Mouse (Mus musculus): ENCODE measurements at regions not wholly inside any gene's neighbourhood (a gene's known extent, or its start where the extent isn't known, plus 50 kb on each side); places are given as distances from the start of the nearest gene placed in this dataset.

GRCm38 (mm10) chr17:4424451-4425168 is 569.5 kb upstream of the Arid1b start:
- no peak for DNase-seq (ENCODE audit: low read depth, low spot score)
- in situ Hi-C loops (cut with MboI; ENCODE audit: low sequenced_read_pairs in 2 of 2, unreplicated experiment in 2 of 2): no loop called here
- Histone ChIP-seq H3K4me1 (ENCODE audit: control insufficient read depth in 2 of 2, insufficient read depth in 2 of 2, low read length in 2 of 2, poor library complexity in 1 of 2) (no peaks in the 10 kb centered on the region), H3K9me3 (ENCODE audit: control insufficient read depth, insufficient read depth, low read depth, low read length) (no peaks in the 10 kb centered on the region), H3K9ac (ENCODE audit: insufficient read depth, low read depth, low read length, poor library complexity, severe bottlenecking) (no peak overlapping the region), H3K36me3 (ENCODE audit: control insufficient read depth, insufficient read depth, low read length, poor library complexity, severe bottlenecking) (no peaks in the 10 kb centered on the region), H3K4me3 (ENCODE audit: insufficient read depth in 1 of 2, low read depth in 1 of 2, low read length in 2 of 2, poor library complexity in 1 of 2, severe bottlenecking in 1 of 2) (no peak overlapping the region), H3K27ac (ENCODE audit: insufficient read depth, low read depth, low read length, poor library complexity, severe bottlenecking) (no peak overlapping the region)
- TF ChIP-seq ZC3H11A (IDR thresholded peaks at IDR 0.05; ENCODE audit: borderline replicate concordance, low read depth, low read length): no peak
- TF ChIP-seq ZNF384 (IDR thresholded peaks at IDR 0.05; ENCODE audit: low read depth, low read length): no peak
- TF ChIP-seq HCFC1 (IDR thresholded peaks at IDR 0.05; ENCODE audit: borderline replicate concordance, insufficient read depth, low read length): no peak

- no peaks in the 10 kb centered on the region for H3K36me3 ChIP-seq (ENCODE audit: control insufficient read depth, insufficient read depth, low read length, poor library complexity, severe bottlenecking)
- no peak for TF ChIP-seq HCFC1 (IDR thresholded peaks at IDR 0.05; ENCODE audit: borderline replicate concordance, insufficient read depth, low read length)
- TF ChIP-seq ZC3H11A (IDR thresholded peaks at IDR 0.05; ENCODE audit: borderline replicate concordance, low read depth, low read length): no peak
- TF ChIP-seq ZNF384 (IDR thresholded peaks at IDR 0.05; ENCODE audit: low read depth, low read length): no peak
- no peak for TF ChIP-seq MAFK (IDR thresholded peaks at IDR 0.05; ENCODE audit: insufficient read depth, low read depth, low read length)
- no peak for TF ChIP-seq CHD2 (IDR thresholded peaks at IDR 0.05; ENCODE audit: low read depth, low read length)
- no peaks in the 10 kb centered on the region for H3K4me1 ChIP-seq (ENCODE audit: control insufficient read depth in 2 of 2, insufficient read depth in 2 of 2, low read length in 2 of 2, poor library complexity in 1 of 2)
- DNase-seq (ENCODE audit: low read depth, low spot score): no peak
- H3K9me3 ChIP-seq (ENCODE audit: control insufficient read depth, insufficient read depth, low read depth, low read length): no peaks in the 10 kb centered on the region
- no peak overlapping the region for H3K4me3 ChIP-seq (ENCODE audit: insufficient read depth in 1 of 2, low read depth in 1 of 2, low read length in 2 of 2, poor library complexity in 1 of 2, severe bottlenecking in 1 of 2)
- no peak overlapping the region for H3K27ac ChIP-seq (ENCODE audit: insufficient read depth, low read depth, low read length, poor library complexity, severe bottlenecking)
- in situ Hi-C loops (cut with MboI; ENCODE audit: low sequenced_read_pairs in 2 of 2, unreplicated experiment in 2 of 2): no loop called here
- H3K9ac ChIP-seq (ENCODE audit: insufficient read depth, low read depth, low read length, poor library complexity, severe bottlenecking): no peak overlapping the region
These were observed 568.8 kb upstream of the Arid1b start for GRCm38 (mm10) chr17:4425342-4425741.

GRCm38 (mm10) chr17:4429036-4429435 is 565.1 kb upstream of the Arid1b start:
- Histone ChIP-seq H3K9ac (ENCODE audit: insufficient read depth, low read depth, low read length, poor library complexity, severe bottlenecking) (no peak overlapping the region), H3K36me3 (ENCODE audit: control insufficient read depth, insufficient read depth, low read length, poor library complexity, severe bottlenecking) (no peaks in the 10 kb centered on the region), H3K27ac (ENCODE audit: insufficient read depth, low read depth, low read length, poor library complexity, severe bottlenecking) (no peak overlapping the region), H3K4me3 (ENCODE audit: insufficient read depth in 1 of 2, low read depth in 1 of 2, low read length in 2 of 2, poor library complexity in 1 of 2, severe bottlenecking in 1 of 2) (no peak overlapping the region), H3K9me3 (ENCODE audit: control insufficient read depth, insufficient read depth, low read depth, low read length) (no peaks in the 10 kb centered on the region), H3K4me1 (ENCODE audit: control insufficient read depth in 2 of 2, insufficient read depth in 2 of 2, low read length in 2 of 2, poor library complexity in 1 of 2) (no peaks in the 10 kb centered on the region)
- in situ Hi-C loops (cut with MboI; ENCODE audit: low sequenced_read_pairs in 2 of 2, unreplicated experiment in 2 of 2): no loop called here
- TF ChIP-seq CHD2 (IDR thresholded peaks at IDR 0.05; ENCODE audit: low read depth, low read length) (no peak), HCFC1 (IDR thresholded peaks at IDR 0.05; ENCODE audit: borderline replicate concordance, insufficient read depth, low read length) (no peak), ZC3H11A (IDR thresholded peaks at IDR 0.05; ENCODE audit: borderline replicate concordance, low read depth, low read length) (no peak)
- DNase-seq (ENCODE audit: low read depth, low spot score): no peak

DNA sequence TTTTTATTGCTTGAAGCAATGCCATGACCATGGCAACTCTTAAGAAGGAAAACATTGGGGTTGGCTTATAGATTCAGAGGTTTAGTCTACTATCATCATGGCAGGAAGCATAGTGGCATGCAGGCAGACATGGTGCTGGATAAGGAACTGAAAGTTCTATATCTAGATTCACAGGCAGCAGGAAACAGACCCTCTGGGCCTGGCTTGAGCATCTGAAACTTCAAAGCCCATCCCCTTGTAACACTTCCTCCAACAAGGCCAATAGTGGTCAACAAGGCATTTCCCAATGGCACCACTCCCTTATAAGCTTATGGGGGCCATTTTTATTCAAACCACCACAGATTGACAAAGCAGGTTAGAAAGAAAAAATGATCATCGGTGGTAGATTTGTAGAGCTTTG is 548.5 kb upstream of the Arid1b start:
- TF ChIP-seq CHD2 (IDR thresholded peaks at IDR 0.05; ENCODE audit: low read depth, low read length) (no peak), MAFK (IDR thresholded peaks at IDR 0.05; ENCODE audit: insufficient read depth, low read depth, low read length) (no peak), HCFC1 (IDR thresholded peaks at IDR 0.05; ENCODE audit: borderline replicate concordance, insufficient read depth, low read length) (no peak), ZNF384 (IDR thresholded peaks at IDR 0.05; ENCODE audit: low read depth, low read length) (no peak), ZC3H11A (IDR thresholded peaks at IDR 0.05; ENCODE audit: borderline replicate concordance, low read depth, low read length) (no peak)
- DNase-seq (ENCODE audit: low read depth, low spot score): no peak
- H3K27ac ChIP-seq (ENCODE audit: insufficient read depth, low read depth, low read length, poor library complexity, severe bottlenecking): no peak overlapping the region
- no peak overlapping the region for H3K9ac ChIP-seq (ENCODE audit: insufficient read depth, low read depth, low read length, poor library complexity, severe bottlenecking)
- in situ Hi-C loops (cut with MboI; ENCODE audit: low sequenced_read_pairs in 2 of 2, unreplicated experiment in 2 of 2): no loop called here
- H3K36me3 ChIP-seq (ENCODE audit: control insufficient read depth, insufficient read depth, low read length, poor library complexity, severe bottlenecking): no peaks in the 10 kb centered on the region
- H3K9me3 ChIP-seq (ENCODE audit: control insufficient read depth, insufficient read depth, low read depth, low read length): no peaks in the 10 kb centered on the region
- H3K4me3 ChIP-seq (ENCODE audit: insufficient read depth in 1 of 2, low read depth in 1 of 2, low read length in 2 of 2, poor library complexity in 1 of 2, severe bottlenecking in 1 of 2): no peak overlapping the region
- H3K4me1 ChIP-seq (ENCODE audit: control insufficient read depth in 2 of 2, insufficient read depth in 2 of 2, low read length in 2 of 2, poor library complexity in 1 of 2): no peaks in the 10 kb centered on the region

DNA sequence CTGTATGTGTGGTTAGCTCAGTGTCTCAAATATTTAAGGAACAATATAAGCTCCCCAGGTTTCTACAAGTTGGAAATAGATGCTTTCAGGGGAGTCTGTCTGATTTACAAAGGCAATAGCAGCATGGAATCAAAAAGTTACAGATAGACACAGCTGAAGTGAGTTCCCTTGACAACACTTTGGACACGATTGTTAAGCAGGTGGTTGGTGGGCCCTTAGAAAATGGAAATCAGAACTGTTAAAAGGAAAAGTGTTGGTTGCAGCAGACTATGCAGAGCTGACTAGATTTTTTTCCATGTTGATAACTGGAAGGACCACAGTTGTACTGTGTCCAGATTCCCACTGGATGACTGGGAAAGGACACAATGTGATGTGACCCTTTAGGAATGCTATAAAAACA is 536.6 kb upstream of the Arid1b start:
- no peaks in the 10 kb centered on the region for H3K36me3 ChIP-seq (ENCODE audit: control insufficient read depth, insufficient read depth, low read length, poor library complexity, severe bottlenecking)
- no peak for TF ChIP-seq ZNF384 (IDR thresholded peaks at IDR 0.05; ENCODE audit: low read depth, low read length)
- no peak for TF ChIP-seq MAFK (IDR thresholded peaks at IDR 0.05; ENCODE audit: insufficient read depth, low read depth, low read length)
- TF ChIP-seq CHD2 (IDR thresholded peaks at IDR 0.05; ENCODE audit: low read depth, low read length): no peak
- no peak for TF ChIP-seq HCFC1 (IDR thresholded peaks at IDR 0.05; ENCODE audit: borderline replicate concordance, insufficient read depth, low read length)
- no peak for TF ChIP-seq ZC3H11A (IDR thresholded peaks at IDR 0.05; ENCODE audit: borderline replicate concordance, low read depth, low read length)
- H3K27ac ChIP-seq (ENCODE audit: insufficient read depth, low read depth, low read length, poor library complexity, severe bottlenecking): no peak overlapping the region
- in situ Hi-C loops (cut with MboI; ENCODE audit: low sequenced_read_pairs in 2 of 2, unreplicated experiment in 2 of 2): no loop called here
- no peak overlapping the region for H3K9ac ChIP-seq (ENCODE audit: insufficient read depth, low read depth, low read length, poor library complexity, severe bottlenecking)
- no peak overlapping the region for H3K4me3 ChIP-seq (ENCODE audit: insufficient read depth in 1 of 2, low read depth in 1 of 2, low read length in 2 of 2, poor library complexity in 1 of 2, severe bottlenecking in 1 of 2)
- H3K4me1 ChIP-seq (ENCODE audit: control insufficient read depth in 2 of 2, insufficient read depth in 2 of 2, low read length in 2 of 2, poor library complexity in 1 of 2): no peaks in the 10 kb centered on the region
- no peak for DNase-seq (ENCODE audit: low read depth, low spot score)
- no peaks in the 10 kb centered on the region for H3K9me3 ChIP-seq (ENCODE audit: control insufficient read depth, insufficient read depth, low read depth, low read length)

Measured in ES-E14 (cell line).